Mouse (Mus musculus): ENCODE results near the gene Slc10a7. TPM values are rescaled to one million over a fixed set of nuclear protein-coding genes. Genes with fewer than 3 reads are reported as not detected.

Gene Slc10a7
- polyA plus RNA-seq, 1 experiment = 10.5 TPM

DNA sequence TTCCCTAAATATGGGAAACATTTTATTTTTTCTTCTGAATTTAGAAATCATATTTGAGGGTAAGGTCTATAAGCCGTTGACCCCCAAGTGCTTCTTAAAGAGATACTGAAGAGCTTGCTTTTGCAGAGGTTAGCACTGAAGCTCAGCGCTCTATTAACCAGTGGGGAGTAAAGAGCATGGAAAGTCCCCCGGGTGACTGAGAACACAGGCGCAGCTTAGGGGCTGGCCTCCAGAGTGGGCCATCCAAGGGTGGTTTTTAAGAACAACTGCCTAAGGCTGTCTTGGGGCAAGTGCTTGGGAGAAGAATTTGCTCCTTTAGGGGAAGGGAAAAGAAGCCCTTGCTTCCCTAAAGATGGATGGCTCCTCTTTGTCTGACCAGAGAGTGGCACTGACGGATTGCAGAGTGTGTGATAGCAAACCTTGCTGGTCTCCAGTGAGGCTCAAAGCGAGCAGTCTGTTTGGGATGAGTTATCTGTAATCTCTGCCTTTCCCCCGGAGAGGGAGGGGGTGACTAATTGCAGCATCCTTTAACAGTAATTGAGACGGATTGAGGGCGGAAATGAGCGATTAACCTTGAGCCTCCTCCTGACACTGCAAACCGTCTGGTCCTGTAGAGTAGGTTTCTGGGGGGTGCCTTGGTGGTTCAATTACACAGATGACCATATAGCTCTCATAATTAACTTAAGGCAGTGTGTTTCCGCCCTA lies 115.7 kb downstream of the Slc10a7 start:
- DNase-seq (ENCODE audit: low spot score) = no peak

DNA sequence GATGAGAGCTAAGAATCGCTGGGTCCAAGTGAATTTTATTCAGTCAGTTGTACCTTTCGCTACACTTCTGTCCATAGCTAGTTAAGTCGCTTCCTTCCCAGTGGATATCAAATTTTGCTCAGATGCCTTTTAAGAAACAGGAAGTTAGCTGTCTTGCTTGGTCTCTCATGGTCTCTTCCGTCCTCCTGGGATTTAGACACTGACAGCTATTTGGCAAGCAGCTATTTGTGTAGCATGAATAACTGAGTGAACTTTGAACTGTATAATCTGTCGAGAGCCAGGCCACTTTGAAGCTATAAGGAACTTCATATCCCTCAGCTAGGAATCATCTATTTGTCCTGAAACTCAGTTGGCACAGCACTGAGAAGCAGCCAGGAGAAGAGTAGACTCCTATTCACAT lies 117.5 kb downstream of the Slc10a7 start:
- no peak for DNase-seq (ENCODE audit: low spot score)

DNA sequence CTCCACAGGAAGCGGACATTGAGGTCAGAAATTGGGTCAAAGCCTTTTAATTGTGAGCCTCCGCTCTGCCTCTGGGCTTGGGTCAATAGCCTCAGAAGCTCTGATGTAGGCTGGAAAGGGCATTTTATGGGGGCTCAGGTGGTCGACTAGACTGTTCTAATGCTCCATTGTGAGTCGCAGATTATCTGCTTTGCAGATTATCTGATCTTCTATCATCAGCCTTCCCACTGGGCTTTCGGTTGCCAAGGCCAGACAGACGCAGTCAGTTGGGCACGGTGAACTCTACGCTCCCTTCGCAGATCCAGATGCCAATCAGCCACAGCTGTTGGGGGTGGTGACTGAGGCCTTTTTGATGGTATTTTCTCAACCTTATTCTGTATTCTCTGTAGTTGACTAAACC lies 118.6 kb downstream of the Slc10a7 start:
- DNase-seq (ENCODE audit: low spot score) = no peak

DNA sequence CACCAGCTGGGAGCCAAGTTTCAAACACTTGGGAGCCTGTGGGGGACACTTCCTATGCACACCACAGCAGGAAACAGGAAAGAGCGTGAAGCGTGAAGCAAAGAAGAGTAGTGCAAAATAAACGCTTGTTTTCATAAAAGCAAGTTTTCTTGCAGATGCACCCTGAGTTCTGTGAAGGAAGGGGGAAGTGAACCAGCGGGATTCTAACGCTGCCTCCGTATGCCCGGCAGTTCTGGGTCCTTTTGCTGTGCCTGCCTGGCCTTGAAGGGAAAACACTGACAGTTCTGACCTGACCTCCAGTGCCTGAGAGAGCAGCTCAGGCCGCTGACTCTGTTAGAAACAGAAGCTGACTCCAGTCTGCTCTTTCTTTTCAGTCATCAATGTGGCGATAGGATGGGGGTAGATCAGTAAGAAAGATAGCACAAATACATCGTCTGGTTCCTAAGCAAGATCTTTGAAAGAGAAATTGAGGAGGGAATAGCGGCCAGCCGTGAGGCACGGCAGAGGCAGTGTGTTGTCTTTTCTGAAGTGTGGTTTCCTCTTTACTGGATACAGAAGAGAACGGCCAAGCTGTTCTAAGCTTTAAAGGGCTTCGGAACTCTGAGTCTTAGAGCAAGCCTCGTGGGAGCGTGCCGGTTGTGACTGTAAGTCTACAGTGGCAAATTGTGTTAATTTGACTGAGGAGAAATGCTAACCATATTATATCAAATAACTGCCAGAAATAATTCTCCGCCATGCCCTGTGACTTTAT lies 121.4 kb downstream of the Slc10a7 start:
- no peak for DNase-seq (ENCODE audit: low spot score)

DNA sequence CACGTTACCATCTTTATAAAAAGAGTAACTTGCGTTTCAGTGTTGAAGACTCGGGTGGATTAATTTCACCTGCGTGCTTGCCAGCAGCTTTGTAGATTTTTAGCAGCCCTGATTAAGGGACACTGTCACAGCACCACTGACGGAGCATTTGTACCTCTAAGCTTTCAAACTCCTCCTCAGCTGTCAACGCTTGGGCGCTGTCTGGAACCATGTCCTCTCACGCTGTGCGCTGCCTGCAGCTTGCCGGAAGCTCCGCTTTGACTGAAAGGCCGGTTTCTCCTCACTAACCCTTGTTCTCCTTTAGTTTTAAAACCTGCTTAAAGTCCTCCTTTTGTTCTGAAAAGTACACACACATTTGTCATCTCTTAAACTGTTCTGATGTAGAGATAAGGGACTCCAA lies 123.9 kb downstream of the Slc10a7 start:
- no peak for DNase-seq (ENCODE audit: low spot score)

DNA sequence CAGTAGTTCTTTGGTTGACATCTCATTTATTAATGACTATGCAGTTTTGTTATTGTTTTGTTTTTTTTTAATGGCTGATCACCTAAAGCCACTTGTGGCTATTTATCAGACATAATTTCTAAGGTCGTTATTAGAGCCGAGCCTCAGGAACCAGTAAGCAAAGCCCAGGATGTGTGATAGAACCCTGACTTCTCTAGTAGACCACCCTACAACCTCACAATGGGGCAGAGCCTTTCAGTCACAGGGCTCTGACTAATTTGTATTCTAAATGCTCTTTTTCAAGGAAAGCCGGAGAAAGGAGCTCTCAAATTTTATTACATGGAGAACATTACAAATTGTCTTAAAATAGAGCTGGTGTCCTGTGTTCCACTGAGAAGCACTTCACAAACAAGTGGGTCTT lies 124.9 kb downstream of the Slc10a7 start:
- DNase-seq (ENCODE audit: low spot score) = no peak

DNA sequence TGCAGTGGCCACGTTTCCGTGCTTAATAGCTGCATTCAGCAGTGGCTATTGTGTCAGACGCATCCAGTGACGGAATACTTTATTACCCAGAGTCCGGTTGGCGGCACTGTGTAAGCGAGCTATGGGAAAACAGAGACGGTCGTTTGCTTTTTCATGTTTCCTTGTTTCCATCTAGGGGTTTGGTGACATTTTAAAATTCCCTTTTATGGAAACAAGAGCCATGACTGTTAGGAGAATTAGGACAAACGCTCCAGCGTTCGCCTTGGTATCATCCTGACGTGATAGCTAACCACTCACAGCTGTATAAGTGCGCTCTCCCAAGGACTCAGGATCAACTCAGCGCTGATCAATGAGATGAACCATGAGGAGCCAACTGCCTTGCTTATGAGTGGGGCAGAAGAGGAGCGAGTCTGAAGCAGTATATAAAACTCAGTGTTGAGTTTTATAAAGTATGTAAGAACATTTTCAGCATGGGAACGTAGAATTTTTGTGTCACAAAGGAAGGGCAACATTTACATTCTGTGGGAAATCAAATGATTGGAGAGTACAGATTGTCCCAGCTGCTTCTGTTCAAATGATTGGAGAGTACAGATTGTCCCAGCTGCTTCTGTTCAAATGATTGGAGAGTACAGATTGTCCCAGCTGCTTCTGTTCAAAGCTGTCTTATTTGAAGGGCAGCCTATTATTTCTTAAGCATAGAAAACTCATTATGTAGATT lies 125.5 kb downstream of the Slc10a7 start:
- no peak for DNase-seq (ENCODE audit: low spot score)

DNA sequence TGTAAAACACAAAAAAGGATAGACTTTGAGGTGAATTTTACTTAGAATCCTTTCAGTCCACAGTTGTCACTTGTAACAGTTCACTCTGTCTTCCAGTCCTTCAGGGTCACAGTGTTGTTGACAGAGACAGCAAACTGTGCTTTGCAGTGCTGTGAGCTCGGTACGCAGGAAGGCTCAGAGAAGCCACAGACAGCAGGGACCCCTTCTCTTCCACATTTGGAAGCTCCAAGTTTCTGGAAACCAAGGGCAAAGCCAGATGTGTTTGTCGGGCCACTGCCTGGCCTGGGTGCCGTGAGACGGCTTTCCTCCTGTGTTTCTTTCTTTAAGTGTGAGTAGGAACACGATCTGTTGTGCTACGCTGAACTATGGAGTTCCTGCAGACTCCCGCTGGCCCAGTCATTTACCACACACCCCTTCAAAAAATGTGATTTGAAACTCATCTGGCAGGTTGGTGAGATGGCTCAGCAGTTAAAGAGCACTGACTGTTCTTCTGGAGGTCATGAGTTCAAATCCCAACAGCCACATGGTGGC lies 126.2 kb downstream of the Slc10a7 start:
- no peak for DNase-seq (ENCODE audit: low spot score)

DNA sequence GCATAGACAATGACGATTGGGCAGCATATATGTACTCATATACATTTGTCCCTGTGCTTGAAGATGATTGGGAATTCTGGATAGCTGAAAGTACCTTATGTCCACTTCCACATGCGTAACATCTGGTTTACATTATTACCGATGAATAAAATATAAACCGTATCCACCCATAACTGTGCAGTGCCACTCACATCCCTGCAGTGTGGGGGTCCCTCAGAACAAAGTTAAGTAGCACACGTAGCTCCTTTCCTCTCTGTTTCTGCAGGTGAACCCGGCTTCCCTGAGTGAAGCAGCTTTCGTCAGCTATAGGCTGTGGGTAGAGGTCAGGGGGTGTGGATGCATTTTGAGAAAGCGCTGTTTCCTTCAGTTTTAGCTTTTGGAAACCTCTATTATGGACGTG lies 132.8 kb downstream of the Slc10a7 start:
- DNase-seq (ENCODE audit: low spot score) = no peak

DNA sequence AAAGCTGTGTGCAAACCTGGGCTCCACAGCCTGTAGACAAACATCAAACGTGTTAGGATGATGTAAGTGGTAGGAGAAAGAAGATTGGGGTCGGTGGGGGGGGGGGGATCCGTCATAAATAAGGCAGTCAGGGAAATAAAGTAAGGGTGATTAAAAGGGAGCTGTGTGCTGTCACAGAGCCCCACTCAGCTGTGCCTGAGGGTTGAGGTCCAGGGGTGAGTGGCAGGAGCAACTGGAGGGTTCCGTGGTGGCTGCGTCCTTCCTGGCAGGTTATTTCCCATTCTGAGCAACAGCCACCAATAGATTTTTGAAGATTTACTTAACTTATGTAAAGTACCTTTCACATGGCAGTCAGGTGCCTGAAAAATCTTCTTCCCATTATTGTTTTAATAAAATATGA lies 133.2 kb downstream of the Slc10a7 start:
- DNase-seq (ENCODE audit: low spot score) = no peak

DNA sequence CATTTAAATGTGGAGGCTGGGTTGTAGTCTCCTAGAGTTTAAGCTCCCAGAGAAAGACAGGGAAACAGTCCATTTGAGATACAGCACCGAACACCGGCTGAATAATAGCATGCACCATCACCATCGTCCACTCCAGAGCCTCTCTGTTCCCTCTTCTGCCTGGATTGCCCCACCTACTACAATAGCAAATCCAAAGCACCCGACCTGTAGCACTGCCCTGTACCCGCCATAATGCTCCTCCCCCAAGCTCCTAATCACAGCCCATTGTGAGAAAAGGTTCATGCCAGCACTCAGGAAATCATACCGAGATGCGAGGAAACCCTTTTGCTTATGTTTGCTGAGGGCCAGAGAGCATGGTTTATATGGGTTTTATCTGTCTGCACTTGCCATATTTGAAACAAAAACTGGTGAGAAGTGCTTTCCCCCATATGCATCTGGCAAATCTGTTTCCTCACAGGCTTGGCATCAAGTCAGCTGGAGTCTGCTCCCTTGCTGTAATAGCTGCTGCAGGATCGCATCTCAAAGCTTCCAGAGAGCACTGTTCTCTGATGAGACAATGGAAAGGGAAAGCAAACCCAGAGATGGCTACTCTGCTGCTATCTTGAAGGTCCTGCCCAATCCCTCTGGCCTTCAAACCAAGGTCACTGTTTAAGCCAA lies 138.0 kb downstream of the Slc10a7 start:
- DNase-seq (ENCODE audit: low spot score) = no peak

DNA sequence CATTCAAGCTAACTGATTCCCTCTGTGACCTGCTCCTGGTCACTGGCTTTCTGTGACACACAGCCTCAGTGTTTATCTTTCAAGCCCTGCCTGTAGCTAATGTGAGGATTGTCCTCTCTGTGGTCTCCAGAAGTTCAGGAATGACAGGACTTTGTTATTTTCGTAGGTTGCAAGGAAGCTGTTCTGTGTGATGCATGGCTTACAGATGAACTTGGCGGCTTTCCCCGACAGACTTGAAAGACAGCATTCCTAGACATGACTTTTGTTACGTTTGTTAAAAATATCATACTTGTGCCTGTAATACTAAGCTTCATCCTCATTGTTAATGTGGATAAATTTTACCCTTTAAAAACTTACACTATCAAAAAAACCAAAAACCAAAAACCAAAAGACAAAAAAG lies 138.7 kb downstream of the Slc10a7 start:
- no peak for DNase-seq (ENCODE audit: low spot score)

DNA sequence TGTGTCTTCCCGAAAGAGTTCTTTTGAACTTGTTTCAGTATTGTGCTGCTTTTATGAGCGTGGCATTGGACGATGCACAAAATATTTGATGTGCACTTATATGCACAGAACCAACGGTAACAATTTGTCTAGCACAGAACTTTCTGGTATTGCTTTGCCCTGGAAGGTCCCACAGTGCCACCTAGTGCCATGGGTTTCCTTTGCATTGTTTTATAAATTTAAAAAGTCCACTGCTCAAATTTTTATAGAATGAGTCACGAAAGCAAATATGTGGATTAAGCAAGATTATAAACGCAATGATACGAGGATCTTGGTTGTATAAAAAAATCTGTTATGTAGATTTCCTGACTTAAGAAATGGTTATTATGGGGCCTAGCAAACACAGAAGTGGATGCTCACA lies 139.8 kb downstream of the Slc10a7 start:
- DNase-seq (ENCODE audit: low spot score) = peak; percentile 36

DNA sequence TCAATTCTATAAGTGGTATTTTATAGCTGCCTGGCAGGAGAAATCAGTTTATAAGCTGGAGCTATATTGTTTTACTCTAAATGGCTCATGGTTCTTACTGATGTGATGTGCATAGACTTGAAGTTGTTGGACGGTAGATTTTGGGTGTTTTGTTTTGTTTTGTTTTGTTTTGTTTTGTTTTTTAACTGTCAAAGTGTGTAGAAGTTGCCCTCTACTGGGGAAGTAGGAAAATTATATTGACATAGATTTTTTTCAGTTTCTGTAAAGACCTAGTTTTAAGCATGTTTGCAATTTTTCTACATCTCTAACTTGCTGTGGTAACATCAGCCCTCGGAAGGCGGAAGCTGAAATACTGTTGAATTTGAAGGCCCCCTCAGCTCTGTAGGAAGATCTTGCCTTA lies 142.5 kb downstream of the Slc10a7 start:
- DNase-seq (ENCODE audit: low spot score) = no peak

DNA sequence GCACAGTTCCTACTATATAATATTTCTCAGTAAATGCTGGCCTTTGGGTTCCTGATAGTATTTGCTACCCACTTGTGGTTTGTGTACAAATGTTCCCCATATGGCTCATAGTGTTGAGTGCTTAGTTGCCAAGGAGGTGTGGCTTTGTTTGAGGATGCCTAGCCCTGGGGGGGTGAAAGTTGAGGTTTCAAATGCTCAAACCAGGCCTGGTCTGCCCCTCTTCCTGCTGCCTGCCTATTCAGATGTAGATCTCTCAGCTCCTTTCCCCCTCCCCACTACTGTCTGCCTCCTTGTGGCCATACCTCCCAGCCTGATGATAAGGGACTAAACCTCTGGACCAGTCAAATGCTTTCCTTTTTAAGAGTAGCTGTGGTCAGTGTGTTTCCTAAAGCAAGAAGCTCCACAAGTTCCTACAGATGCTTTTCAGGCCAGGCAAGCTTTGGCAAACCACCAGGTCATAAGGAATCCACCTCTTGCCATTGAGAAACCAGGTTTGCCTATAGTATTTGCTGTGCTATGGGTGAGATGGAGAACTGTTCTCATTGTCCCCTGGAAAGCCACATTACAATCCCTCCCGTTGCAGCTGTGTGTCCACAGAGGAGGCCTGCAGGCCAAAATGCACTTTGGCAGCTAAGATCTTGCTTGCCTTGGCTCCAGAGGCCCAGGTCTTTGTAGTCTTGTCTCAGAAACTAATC lies 146.4 kb downstream of the Slc10a7 start:
- no peak for DNase-seq (ENCODE audit: low spot score)

DNA sequence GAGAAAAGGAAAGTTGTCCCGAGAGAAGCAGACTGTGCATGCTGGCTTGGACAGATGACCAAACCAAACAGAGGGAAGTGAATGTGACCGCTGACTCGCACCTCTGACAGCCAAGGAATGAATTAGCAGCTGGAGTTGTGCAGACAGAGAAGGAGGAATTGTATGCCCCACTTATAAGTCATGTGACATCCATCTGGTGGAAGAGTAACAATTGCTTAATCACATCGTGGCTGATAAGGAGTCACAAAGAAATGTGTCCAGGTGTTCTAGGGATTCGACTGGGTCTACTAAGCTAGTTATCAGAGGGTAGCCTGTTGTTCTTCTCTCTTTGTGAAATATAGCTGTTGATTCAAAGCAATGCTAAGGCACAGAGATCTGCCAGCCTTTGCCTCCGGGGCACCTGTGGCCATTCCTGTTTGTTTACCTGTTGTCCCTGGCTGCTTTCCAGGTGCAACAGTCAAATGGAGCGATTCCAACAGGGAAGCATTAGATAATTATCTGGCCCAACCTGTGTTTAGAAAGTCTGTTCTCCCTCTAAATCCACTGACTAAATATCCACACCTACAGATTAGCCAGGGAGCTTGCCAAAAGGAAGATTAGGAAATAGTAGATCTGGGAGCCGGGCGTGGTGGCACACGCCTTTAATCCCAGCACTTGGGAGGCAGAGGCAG lies 147.7 kb downstream of the Slc10a7 start:
- DNase-seq (ENCODE audit: low spot score) = no peak

DNA sequence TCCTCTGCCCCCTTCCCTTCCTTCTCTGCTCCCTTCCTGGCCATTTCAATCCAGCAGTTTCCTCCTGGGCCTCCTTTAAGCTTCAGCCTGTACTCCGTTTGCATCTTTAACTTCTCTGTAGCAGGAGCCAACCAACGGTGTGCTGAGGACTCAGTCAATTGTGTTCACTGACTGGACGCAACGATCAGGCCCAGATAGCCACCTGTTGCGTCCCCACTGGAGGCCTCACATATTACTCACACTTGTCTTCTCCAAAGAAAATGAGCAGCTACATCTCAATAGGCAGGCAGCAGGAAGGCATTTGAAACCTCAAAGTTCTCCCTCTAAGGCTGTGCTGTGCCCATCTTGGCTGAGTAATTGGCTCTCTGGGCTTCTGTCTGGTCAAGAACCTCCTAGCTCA lies 149.0 kb downstream of the Slc10a7 start:
- no peak for DNase-seq (ENCODE audit: low spot score)

DNA sequence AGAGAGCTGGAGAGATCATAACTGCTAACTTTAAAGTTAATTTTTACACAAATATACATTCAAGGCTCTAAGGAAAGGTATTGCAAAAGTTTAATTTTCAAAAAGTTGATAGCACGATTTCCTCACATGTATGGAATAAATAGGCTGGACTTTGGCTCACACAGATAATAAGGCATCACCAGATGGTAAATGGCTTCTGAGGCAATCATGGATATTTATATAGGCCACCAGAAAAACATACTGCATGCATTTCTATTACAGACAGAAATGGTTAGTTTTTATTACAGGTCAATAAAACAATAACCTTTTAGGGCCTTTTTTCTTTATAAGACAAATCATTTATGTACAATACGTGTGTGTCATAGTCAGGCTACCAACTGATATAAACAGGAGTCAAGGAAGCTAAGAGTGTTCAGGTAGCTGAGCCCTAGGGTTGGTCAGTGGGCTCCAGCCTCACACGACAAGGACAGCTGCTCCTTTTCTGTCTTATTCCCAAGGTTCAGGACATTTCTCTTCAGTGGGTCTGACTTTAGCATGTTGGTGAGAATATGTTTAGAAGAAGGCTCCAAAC lies 150.6 kb downstream of the Slc10a7 start:
- no peak for DNase-seq (ENCODE audit: low spot score)

DNA sequence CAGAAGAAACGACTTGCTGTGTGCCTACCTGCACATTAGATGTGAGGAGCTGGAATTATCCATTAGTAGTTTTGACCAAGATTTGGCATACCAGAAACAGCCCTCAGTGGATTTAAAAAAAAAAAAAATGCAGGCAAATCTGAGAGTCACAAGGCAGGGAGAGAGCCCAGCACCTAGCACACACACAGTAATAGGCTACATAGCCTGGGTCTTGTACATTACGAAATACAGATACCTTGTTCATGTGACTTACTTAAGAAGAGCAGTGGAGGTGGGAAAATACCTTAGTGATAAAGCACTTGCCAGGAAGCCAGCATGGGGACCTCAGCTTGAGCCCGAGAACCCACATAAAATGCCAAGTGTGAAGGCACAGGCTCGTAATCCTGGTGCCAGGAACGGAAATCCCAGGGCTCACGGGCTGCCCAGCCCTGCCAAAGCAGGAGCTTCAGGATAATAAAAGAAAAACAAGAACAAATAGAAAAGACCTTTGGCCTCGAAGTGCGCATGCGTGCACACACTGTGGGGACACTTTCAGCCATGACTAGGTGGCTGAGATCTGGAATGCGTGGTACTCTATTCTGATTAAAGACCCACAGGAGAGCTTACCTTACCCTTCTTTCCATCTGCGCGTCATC lies 155.3 kb downstream of the Slc10a7 start:
- DNase-seq (ENCODE audit: low spot score) = no peak

DNA sequence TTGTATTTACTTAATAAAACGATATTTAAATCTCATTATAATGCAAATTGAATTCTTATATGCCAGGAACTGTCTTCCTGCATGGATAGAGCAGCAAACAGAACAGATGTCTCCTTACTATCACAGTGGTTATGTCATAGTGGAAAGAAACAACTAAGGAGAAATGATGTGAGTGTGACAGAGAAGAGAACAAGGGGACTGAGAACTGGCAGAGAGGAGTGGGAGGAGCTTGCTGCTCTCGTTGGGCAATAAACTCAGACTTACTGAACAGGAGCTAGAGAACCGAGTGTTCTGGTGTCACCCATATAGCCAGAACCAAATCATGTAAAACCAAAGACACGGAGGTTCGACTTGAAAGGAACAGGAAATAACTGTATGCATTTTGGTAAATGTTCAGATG lies 158.3 kb downstream of the Slc10a7 start:
- DNase-seq (ENCODE audit: low spot score) = no peak

Measured in urinary bladder, adult 2 months (tissue).